Mouse (Mus musculus) C2C12 (cell line): Measurements from ENCODE around the gene Tlr9. TPM values are rescaled to one million over a fixed set of nuclear protein-coding genes. Genes with fewer than 3 reads are reported as not detected.

ENCODE experiments used
- H3K27me3 ChIP-seq: one replicate; pipeline ENCODE4 v1.6.1; 2011; ENCODE audit not compliant: control insufficient read depth, insufficient read depth, insufficient read length
- H3K36me3 ChIP-seq: one replicate; pipeline ENCODE4 v1.6.1; 2011; ENCODE audit not compliant: control insufficient read depth, insufficient read depth
- H3K4me3 ChIP-seq: one replicate; pipeline ENCODE4 v1.5.1; 2011; ENCODE audit warnings: mild to moderate bottlenecking, control low read depth; ENCODE audit not compliant: poor library complexity, insufficient read depth, severe bottlenecking
- H3K79me2 ChIP-seq: one replicate; pipeline ENCODE4 v1.6.1; 2011; ENCODE audit not compliant: control insufficient read depth, insufficient read depth
- H3K79me3 ChIP-seq: one replicate; pipeline ENCODE4 v1.6.1; 2011; ENCODE audit warnings: low read depth, control low read depth
- H3ac ChIP-seq: one replicate; pipeline ENCODE3; 2011; ENCODE audit warnings: low read depth; ENCODE audit not compliant: control insufficient read depth, insufficient read length
- CEBPB ChIP-seq: IDR thresholded peaks from one replicate; pipeline ENCODE4 v1.6.1; 2011; ENCODE audit warnings: low read depth, mild to moderate bottlenecking, control low read depth, moderate library complexity
- CTCF ChIP-seq: IDR thresholded peaks from one replicate; pipeline ENCODE4 v1.5.1; 2011; ENCODE audit not compliant: control insufficient read depth, insufficient read depth, insufficient read length
- FOSL1 ChIP-seq: IDR thresholded peaks from one replicate; pipeline ENCODE4 v1.8.0; 2011; ENCODE audit warnings: mild to moderate bottlenecking, low read length; ENCODE audit not compliant: poor library complexity, insufficient read depth, severe bottlenecking
- MAX ChIP-seq: IDR thresholded peaks from one replicate; pipeline ENCODE4 v1.6.1; 2011; ENCODE audit warnings: mild to moderate bottlenecking, control low read depth
- MYOD1 ChIP-seq: IDR thresholded peaks from one replicate; pipeline ENCODE4 v1.6.1; 2011; ENCODE audit warnings: low read depth; ENCODE audit not compliant: control insufficient read depth, insufficient read length
- MYOG ChIP-seq: IDR thresholded peaks from one replicate; pipeline ENCODE4 v1.6.1; 2011; ENCODE audit not compliant: control insufficient read depth, insufficient read length; ENCODE audit errors: extremely low read depth
- USF1 ChIP-seq: IDR thresholded peaks from one replicate; pipeline ENCODE4 v1.6.1; 2011; ENCODE audit warnings: low read depth, mild to moderate bottlenecking, control low read depth, moderate library complexity
- polyA plus RNA-seq: library from polyadenylated mRNA; unstranded; fragments of >200 nt; fragmentation: generic; extraction: Trizol; gene quantifications from one replicate; pipeline ENCODE4 v1.2.1, GENCODE M21; 2012; ENCODE audit warnings: missing spikeins

Gene Tlr9
- polyA plus RNA-seq, 1 experiment = not detected

DNA sequence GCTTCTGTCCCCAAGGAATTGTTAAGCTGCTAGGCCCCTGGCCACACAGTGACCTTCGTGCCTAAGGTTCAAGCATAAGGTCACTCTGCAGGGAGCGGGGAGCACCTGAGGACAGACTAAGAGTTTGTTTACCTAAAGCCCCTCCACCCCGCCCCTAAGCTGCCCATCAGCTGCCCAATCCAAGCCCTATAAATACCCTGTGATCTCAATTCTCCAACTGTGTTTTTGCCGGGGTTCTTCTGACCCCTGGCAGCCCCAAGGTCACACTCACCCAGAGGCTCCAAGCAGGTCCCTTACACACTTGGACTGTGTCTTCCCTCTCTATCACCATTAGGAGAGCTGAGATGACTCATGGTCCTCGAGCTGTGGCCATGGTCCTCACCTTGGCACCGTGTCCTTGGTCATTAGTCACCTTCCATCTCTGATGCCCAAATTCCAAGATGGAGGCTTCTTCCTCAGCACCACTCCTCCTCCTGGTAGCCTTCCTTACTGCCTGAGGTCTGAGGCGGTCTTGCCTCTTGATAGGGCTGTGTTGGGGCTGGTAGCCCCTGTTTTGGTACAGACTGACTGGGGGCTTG, 16.6 kb upstream of the Tlr9 start:
- Histone ChIP-seq H3K79me2 (no peaks in the 10 kb centered on the region), H3K27me3 (no peaks in the 10 kb centered on the region), H3K4me3 (no peak overlapping the region), H3K79me3 (no peaks in the 10 kb centered on the region), H3K36me3 (no peaks in the 10 kb centered on the region), H3ac (no peak overlapping the region)
- TF ChIP-seq CTCF = no peak
- TF ChIP-seq FOSL1 = no peak
- TF ChIP-seq CEBPB = no peak
- TF ChIP-seq USF1 = no peak
- no peak for TF ChIP-seq MYOG
- no peak for TF ChIP-seq MYOD1
- TF ChIP-seq MAX = no peak

DNA sequence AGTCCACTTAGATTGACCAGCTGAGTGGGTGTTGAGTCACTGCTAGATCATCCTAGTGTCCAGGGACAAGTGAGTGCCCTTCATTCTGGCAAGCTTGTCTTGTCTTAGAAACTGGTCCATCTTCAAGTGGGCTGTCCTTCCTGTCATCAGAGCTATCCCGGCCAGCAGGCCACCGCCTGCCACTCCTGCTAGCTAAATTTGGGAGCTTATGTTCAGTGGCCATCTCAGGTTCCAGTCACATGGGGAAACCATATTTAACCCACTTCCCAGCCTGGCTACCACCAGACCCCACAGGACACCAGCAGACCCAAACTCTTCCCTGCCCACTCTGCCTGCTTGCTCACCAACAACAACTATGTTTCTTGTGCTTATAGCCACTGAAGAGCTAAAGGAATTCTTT, 15.9 kb upstream of the Tlr9 start:
- H3K79me2 ChIP-seq = no peaks in the 10 kb centered on the region
- no peak overlapping the region for H3K4me3 ChIP-seq
- H3K36me3 ChIP-seq = no peaks in the 10 kb centered on the region
- no peaks in the 10 kb centered on the region for H3K79me3 ChIP-seq
- no peaks in the 10 kb centered on the region for H3K27me3 ChIP-seq
- TF ChIP-seq USF1 (peak; percentile 54), MYOG (no peak)
- H3ac ChIP-seq = no peak overlapping the region

DNA sequence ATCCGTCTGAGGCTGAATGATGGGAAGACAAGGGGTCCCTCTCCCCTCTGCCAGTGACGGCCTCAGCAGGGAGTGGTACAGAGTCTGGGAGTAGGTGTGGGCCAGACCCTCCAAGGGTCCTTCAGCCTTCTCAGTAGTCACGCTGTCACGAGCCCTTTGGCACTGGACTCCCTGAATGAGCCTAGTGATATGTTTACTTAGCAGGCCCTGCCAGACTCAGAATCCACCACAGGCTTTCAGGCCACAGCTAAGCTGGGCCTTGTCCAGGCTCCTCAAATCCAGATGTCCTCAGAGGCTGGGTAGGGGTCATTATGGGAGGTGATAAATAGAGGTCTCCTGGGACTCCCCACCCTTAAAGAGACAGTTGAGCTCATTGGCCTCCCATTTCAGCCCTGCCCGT, 14.2 kb upstream of the Tlr9 start:
- Histone ChIP-seq H3K27me3 (no peaks in the 10 kb centered on the region), H3K4me3 (no peak overlapping the region), H3ac (no peak overlapping the region), H3K79me2 (no peaks in the 10 kb centered on the region), H3K79me3 (no peaks in the 10 kb centered on the region), H3K36me3 (peaks cover 6% of the 10 kb centered on the region)
- TF ChIP-seq MYOD1 (no peak), MYOG (no peak), MAX (no peak), CEBPB (no peak), CTCF (no peak), USF1 (no peak), FOSL1 (no peak)

DNA sequence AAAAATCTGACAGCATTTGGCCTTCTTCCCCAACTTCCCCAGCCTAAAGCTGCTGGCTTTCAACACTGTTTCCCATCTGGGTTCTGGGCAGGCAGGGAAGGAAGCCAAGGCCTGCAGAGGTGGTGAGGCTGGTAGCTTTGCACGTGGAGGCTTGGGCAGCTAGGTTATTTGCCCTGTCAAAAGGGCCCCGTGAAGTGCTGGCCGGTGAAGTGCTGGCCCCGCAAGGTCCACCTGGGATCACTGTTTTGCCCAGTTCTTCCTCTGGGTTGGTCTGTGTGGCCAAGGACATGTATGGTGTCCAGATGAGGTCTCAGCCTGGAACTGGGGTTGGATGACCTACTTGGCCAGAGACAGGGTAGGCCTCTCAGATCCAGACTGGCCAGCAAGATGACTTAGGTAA, 12.4 kb upstream of the Tlr9 start:
- H3K36me3 ChIP-seq = peaks cover 7% of the 10 kb centered on the region
- no peak for TF ChIP-seq MAX
- TF ChIP-seq CEBPB = no peak
- TF ChIP-seq CTCF = no peak
- no peak for TF ChIP-seq FOSL1
- no peak for TF ChIP-seq MYOG
- TF ChIP-seq MYOD1 = no peak
- no peak for TF ChIP-seq USF1

DNA sequence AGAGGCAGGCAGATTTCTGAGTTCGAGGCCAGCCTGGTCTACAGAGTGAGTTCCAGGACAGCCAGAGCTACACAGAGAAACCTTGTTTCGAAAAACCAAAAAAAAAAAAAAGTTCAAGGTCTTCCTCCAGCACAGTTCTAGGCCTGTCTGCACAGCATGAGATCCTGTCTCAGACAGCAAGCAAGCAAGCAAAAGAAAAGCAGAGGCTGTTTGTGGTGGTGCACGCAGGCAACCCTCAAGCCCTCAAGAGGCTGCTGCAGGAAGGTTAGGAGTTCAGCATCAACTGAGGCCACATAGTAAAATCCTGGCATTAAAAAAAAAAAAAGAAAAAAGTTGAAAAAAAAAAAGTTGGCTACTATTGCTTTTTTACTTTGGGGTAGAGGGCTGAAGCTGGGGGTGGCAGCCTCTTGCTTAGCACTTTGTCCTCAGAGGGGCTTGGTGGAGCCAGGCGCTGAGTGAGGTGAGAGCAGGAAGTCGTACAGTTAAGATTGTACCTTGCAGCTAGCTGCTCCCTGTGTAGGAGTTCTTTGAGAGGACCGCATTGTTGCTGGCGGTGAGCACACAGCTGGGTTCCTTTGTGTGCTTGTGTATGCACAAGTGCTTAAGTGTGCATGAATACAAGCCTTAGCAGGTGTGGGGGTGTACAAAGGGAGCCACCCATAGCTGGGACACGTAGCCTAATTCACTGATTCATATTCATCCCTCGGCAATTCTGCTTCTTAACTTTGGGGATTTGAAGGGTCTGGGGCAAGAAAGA, 11.4 kb upstream of the Tlr9 start:
- Histone ChIP-seq H3K79me3 (no peaks in the 10 kb centered on the region), H3ac (no peak overlapping the region), H3K27me3 (no peaks in the 10 kb centered on the region), H3K36me3 (peaks cover 7% of the 10 kb centered on the region), H3K79me2 (no peaks in the 10 kb centered on the region), H3K4me3 (no peak overlapping the region)
- TF ChIP-seq MAX (no peak), MYOG (no peak), CTCF (no peak)

More for the DNA sequence above, 12.4 kb upstream of the Tlr9 start:
- no peak overlapping the region for H3K4me3 ChIP-seq
- no peak overlapping the region for H3ac ChIP-seq
- no peaks in the 10 kb centered on the region for H3K27me3 ChIP-seq
- no peaks in the 10 kb centered on the region for H3K79me3 ChIP-seq
- no peaks in the 10 kb centered on the region for H3K79me2 ChIP-seq

DNA sequence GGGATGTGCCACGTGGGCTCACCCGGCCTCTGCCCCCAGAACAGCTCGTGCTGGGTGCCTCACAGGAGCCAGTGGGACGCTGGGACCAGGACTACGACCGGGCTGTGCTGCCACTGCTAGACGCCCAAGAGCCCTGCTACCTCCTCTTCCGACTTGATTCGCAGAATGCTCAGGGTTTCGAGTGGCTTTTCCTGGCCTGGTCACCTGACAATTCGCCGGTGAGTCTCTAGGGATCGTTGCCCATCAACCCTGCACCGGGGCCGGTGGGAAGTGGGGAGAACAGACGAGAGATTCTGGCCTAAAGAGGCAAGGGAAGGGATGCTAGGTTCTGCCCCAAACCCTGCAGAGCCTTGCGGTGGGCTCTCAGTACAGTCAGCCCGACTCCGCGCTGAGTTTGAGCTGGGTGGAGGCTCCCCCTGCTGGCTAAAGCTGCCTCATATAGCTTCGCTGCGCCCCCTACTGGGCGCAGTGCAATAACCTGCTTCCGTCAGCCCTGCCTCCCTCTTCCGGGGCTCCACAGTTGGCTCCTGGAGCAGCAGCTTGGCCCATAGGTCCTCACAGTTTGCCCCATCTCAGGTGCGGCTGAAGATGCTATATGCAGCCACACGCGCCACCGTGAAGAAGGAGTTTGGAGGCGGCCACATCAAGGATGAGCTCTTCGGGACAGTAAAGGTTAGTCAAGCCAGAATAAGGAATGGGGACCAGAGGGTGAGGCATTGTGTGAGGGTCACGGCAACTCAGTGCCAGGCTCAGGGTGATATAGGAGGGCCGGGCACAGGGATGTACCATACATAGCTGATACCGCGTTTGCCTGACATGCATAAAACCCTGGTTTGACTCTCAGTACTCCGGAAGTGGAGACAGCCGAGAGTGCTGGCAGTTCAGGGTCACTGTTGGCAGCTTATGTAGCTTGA, 10.5 kb upstream of the Tlr9 start:
- no peaks in the 10 kb centered on the region for H3K79me3 ChIP-seq
- H3K36me3 ChIP-seq = peaks cover 7% of the 10 kb centered on the region
- no peaks in the 10 kb centered on the region for H3K27me3 ChIP-seq
- H3K79me2 ChIP-seq = no peaks in the 10 kb centered on the region
- H3ac ChIP-seq = peak overlapping the region; percentile 16
- no peak overlapping the region for H3K4me3 ChIP-seq
- TF ChIP-seq CEBPB (peak; percentile 4), MYOD1 (no peak), MYOG (no peak), FOSL1 (no peak), USF1 (peak; percentile 7), CTCF (peak; percentile 100), MAX (no peak)
